Mouse (Mus musculus): ENCODE results near the gene Mrps7. TPM values are rescaled to one million over a fixed set of nuclear protein-coding genes. Genes with fewer than 3 reads are reported as not detected.

The Mrps7 gene
- 33.5 TPM for total RNA-seq (2023)

DNA sequence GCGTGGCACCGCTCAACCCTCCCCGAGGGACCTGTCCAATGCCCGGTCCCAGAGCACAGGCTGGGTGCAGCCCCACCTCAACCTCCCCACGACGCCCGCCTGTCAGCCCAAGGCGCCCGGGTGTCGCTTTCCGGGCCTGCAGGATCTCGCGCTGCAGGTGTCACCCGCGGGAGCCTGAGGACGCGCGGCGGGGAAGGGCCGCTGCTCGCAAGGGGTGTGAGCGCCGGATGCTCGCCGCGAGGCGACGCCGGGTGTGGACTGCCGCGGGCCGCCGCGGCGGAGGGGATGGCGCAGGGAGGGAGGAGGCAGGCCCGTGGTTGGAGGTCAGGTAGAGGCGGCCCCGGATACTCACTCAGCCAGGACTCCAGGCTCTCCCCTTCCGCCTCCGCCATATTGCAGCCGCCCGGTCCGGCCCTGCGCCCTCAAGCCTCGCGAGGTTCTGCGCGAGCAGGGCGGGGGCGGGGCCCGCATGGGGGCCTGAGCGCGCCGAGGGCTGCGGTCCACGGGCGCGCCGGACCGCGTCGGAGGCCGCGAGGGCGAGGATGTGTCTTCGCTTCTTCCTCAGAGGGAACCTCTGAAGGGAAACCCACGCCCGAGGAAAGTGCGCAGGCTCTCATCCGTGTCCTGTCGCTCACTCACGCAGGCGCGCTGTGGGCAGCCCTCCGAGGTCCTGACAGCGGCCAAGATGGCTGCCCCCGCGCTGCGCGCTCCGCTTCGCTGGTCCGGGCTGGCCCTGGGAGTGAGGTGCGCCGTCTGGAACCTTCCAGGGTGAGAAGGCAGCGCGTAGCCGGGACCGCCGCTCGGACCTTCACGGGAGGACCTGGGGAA lies at the start of gene Mrps7, which contains the start of gene Gga3:
Mrps7 (plus strand) TSS at position 450 of the 828 bp plus-strand sequence.
Gga3 (minus strand) TSS at position 576 of the 828 bp plus-strand sequence.

DNA sequence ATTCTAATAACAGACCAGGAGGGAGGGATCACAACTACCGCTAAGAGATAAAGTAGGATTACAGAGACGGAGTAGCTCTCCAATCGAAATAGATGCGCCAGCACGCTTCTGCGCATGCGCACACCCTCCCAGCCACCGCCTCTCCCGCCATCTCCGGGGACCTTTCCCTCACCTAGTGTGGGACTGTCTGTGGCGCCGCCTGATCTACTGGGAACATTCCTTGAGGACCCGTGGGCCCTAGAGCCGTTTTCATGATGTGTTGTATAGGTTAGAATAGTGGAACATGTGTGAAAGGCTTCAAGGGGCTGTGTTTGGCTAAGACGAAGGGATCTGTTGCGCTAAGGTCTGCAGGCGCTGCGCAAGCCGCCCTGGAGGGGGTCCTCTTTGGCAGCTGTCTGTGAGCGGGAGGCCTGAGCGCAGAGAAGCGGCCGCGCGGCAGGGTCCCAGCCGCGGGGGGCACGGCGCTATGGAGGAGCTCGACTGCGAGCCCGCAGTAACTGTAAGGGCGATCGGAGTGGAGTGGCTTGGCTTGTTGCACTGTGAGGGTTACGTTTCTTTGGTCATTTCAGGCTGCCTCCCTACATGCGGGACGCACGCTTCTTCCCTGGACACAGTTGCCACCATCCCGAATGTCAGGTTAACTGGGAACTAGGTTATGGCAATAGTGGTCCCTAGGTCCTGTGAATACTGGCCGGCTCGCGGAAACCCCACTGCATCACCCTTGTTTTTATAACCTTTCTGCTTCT lies 39.5 kb upstream of the Mrps7 start, which contains the start of gene Nup85:
Nup85 (plus strand) TSS at position 371 of the 746 bp plus-strand sequence.

DNA sequence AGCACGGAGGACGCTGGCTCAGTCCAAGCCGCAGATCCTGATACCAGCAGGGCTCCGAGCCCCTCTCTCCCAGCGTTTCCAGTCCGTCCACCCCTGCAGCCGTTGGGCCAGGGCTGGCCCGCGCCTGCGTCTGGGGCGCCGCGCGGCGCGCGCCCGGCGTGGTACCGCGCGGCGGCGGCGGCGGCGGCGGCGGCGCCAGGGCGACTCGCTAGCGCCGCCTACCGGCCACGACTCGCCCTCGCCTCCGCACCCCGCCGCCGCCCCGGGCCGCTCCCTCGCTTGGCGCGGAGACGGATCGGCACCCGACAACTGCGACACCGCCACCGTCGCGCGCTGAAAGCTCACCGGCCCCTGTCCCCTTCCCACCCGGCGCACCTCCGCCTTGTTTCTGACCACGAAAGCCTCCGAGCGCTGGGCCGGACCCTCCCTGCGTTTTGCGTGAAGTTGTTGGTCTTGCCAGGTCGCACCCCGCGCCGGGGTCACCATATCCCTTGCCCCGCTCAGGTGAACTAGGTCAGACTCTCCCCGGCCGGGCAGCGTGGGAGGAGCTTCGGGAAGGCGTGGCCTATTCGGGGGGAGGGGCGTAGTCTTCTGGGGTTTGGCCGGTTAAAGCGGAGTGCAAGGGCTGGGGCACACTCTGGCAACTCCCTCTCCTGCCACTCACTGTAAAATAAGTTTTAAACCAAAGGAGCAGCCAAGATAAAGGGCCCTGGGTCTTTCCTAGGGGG lies 8.8 kb downstream of the Mrps7 start, which contains the start of gene Mif4gd:
Mif4gd (minus strand) TSS at position 560 of the 728 bp plus-strand sequence.

DNA sequence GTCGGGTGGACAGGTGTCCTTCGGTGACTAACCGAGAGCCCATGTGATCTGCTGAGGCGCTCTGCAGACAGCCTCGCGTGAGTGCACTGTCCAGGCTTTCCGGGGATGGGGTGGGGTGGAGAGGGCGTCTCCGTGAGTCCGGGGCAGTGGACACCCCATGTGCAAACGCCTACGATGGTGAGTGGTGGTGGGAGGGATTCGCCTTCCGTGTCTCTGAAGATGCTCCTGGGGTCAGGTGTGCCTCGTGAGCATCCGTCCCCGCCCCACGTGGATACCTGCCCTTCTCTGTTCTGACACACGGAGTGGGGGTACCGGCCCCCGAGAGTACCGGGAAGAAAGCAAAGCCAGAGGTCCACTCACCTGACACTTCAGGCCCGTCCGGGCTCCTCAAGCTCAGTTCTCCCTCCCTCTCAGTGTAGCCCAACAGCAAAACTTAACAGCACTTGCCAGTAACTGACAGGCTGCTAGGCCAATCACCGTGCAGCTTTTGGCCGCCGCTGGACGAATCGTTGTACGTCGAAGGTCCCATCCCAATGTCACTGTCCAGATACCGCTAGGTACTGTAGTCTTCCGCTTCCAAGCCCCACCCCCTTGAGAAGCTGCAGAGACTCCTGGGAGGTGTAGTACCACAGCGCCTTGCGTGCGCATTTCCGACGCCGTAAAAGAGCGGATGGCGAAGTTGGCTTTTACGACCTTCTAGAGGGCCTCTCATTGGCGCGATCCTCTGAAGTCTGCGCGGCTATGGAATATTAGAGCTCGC lies 24.2 kb downstream of the Mrps7 start, which contains the start of gene Slc25a19:
Slc25a19 (minus strand) TSS at position 591 of the 760 bp plus-strand sequence.

Other genes with a start within 250 kb of the Mrps7 start
- gene Hid1, start 236.2 kb upstream of the Mrps7 start, total RNA-seq (2023) = 54.9 TPM
- gene Cdr2l, start 222.0 kb upstream of the Mrps7 start, total RNA-seq (2023) = 3.3 TPM
- gene Mrpl58, start 200.2 kb upstream of the Mrps7 start, total RNA-seq (2023) = 129 TPM
- gene Atp5h, start 184.0 kb upstream of the Mrps7 start, total RNA-seq (2023) = 249 TPM
- gene Kctd2, start 183.8 kb upstream of the Mrps7 start, total RNA-seq (2023) = 47.0 TPM
- not detected for gene Trim80, start 163.4 kb upstream of the Mrps7 start, total RNA-seq (2023)
- gene Slc16a5, start 141.5 kb upstream of the Mrps7 start, total RNA-seq (2023) = 23.5 TPM
- gene Armc7, start 128.3 kb upstream of the Mrps7 start, total RNA-seq (2023) = 44.8 TPM
- 116 TPM for gene Nt5c, start 112.1 kb upstream of the Mrps7 start, total RNA-seq (2023)
- 225 TPM for gene Jpt1, start 89.5 kb upstream of the Mrps7 start, total RNA-seq (2023)
- 234 TPM for gene Sumo2, start 67.6 kb upstream of the Mrps7 start, total RNA-seq (2023)
- 67.9 TPM for gene Nup85, start 39.5 kb upstream of the Mrps7 start, total RNA-seq (2023)
- gene Gga3, start 126 bp downstream of the Mrps7 start, total RNA-seq (2023) = 135 TPM
- 65.7 TPM for gene Mif4gd, start 9.0 kb downstream of the Mrps7 start, total RNA-seq (2023)
- gene Slc25a19, start 24.4 kb downstream of the Mrps7 start, total RNA-seq (2023) = 48.1 TPM
- gene Grb2, start 104.7 kb downstream of the Mrps7 start, total RNA-seq (2023) = 108 TPM
- gene Tmem94, start 161.5 kb downstream of the Mrps7 start, total RNA-seq (2023) = 74.2 TPM
- gene Caskin2, start 209.7 kb downstream of the Mrps7 start, total RNA-seq (2023) = 2.9 TPM
- gene Tsen54, start 210.8 kb downstream of the Mrps7 start, total RNA-seq (2023) = 23.2 TPM
- 37.2 TPM for gene Llgl2, start 220.1 kb downstream of the Mrps7 start, total RNA-seq (2023)

All from CD8-positive naive resting alpha-beta T cell, adult 57 days (primary cell).